Mouse (Mus musculus): ENCODE measurements around the gene Olfr70.
A peak's percentile ranks its signal among the peaks of the same experiment; 100 is the strongest.

Olfr70 gene

DNA sequence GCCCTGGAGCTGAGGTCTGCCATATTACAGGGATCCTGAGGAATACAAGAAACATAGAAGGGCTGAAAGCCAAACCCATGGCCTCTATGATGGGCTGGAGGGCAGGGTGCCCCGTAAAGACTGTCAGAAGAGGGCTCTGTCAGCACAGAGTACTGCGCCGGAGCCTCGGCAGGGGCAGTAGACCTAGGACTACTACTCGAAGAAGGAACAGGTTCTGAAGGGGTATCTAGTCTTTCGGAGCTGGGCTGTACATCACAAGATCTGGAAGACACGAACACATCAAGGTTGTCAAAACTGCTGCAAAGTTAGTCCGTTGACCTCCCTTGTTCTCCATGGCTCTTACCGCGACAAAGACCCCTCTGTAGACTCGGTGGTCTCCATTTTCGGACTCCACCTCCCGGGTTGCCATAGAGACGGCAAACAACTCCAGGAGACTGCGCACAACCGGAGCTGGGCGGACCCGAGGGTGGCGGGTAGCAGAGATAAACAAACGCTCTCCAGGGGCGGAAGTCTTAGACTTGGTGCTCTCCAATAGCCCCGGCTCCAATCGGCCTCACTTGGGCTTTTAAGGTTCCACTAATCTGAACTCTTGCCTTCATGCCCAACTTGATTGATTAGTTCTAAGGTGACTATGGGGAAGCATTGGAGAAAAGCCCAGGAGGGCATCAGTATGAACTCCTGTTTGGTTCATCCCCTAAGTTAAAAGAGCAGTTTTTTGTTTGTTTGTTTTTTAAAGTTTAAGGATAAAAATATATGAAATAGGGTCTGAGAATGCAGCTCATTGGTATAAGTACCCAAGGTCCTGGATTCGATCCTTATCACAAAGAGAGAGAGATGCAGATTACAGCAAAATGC, 47.2 kb downstream of the Olfr70 start, which contains the start of gene Spag8:
Gene Spag8 (minus strand): TSS at position 434 of the 855 bp plus-strand sequence.
- peak; percentile 35 to 36 for DNase-seq

DNA sequence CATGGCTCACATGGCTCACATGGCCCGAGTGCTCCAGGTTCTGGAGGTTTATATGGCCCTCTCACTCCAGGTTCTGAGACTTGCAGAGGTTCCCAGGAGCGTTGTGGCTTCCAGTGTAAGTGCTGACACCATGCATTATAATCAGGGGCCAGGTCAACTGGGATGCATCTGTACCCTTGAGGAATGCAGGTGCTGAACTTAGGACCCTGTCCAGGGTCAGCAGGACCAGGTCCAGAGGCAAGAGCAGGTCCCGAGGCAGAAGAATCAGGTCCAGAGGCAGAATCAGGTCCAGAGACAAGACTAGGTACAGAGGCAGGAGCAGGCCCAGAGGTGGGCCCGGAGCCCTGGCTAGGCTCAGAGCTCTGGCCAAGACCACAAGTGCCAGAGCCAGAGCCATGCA, 47.9 kb downstream of the Olfr70 start:
- no peak for DNase-seq

DNA sequence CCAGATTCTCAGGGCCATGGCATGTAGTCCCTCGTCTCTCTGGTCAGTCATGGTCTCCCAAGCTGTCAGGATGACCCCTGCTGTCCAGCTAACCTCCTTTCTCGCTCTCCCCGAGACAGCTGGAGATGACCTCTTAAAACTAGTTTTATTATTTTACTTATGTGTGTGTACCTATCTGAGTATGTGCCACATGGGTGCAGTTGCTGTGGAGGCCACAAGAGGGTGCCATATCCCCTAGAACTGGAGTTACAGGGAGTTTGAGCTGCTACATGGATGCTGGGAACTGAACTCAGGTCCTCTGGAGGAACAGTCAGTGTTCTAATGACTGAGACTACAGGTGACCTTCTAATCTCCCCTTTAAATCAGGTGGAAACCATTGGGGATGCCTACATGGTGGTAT, 50.8 kb downstream of the Olfr70 start:
- DNase-seq, result peak; percentile 23 to 37
